Mouse (Mus musculus): ENCODE measurements at regions not wholly inside any gene's neighbourhood (a gene's known extent, or its start where the extent isn't known, plus 50 kb on each side); places are given as distances from the start of the nearest gene placed in this dataset.
A peak's percentile ranks its signal among the peaks of the same experiment; 100 is the strongest.

GRCm38 (mm10) chr3:148762541-148763225 is 227.7 kb downstream of the Adgrl2 start:
- intact Hi-C loops (cut with DNase I): no loop called here
- no peak for DNase-seq (ENCODE audit: low spot score)

DNA sequence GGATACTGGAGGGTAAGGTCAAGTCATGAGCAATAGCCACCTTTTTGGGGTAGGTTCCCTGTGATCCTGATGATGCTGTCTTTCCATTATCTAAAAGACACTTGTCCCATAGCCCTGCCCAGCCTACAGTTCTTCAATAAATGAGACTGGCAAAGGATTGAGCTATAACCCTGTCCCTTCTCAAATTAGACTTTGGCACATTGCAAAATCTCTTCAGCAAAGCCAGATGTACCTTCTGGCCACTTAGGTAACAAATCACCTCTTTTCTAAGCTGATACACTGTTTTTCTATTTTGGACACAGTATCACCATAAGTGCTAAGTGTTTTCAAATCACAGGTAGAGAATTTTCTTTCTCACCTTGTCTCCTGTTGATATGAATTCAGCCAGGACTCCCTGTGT is 228.8 kb downstream of the Adgrl2 start:
- intact Hi-C loops (cut with DNase I): no loop called here
- DNase-seq (ENCODE audit: low spot score): no peak

DNA sequence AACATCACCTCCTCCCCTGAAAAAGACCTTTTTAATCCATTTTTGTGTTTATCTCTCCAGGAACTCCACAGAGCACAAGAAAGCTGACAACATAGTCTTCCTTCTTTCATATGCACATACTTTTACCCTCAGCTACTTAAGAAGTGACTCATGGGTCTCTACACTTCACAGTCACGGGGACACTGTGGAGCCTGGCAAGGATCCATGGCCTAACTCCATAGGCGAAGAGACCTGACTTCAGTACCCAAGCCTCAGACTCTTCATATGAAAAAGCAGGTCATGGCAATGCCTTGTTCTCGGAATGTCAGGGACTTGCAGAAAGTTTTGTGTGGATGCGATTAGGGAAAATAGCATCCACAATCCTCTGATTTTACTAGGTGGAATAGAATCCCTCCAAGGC is 230.9 kb downstream of the Adgrl2 start:
- intact Hi-C loops (cut with DNase I): no loop called here
- DNase-seq (ENCODE audit: low spot score): no peak

GRCm38 (mm10) chr3:148746234-148746633 is 244.1 kb downstream of the Adgrl2 start:
- intact Hi-C loops (cut with DNase I): no loop called here
- DNase-seq (ENCODE audit: low spot score): no peak

DNA sequence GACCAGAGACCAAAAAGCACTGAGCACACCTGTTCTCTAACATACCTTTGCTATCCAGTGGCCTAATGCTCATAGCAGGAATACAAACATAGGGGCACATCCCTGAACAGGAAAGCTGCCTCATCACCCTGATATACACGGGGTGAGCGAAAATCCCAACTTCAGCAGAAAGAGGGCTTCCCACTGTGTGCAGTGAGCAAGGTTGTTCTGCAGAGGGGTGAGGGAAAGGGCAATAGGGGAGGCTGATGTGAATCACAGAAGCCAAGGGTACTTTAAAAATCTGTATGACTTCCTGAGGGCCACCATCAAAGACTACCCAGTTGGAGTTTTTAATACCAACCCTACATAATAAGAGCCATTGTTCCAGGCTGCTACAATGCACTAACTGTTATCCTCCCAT is 245.7 kb downstream of the Adgrl2 start:
- intact Hi-C loops (cut with DNase I): no loop called here
- DNase-seq (ENCODE audit: low spot score): no peak

GRCm38 (mm10) chr3:148734194-148734749 is 256.1 kb downstream of the Adgrl2 start:
- no peak for DNase-seq (ENCODE audit: low spot score)
- intact Hi-C loops (cut with DNase I): loop anchor here (5.0 kb wide), 1 partner anchor 253 kb away; no protein-coding TSS in a partner anchor

DNA sequence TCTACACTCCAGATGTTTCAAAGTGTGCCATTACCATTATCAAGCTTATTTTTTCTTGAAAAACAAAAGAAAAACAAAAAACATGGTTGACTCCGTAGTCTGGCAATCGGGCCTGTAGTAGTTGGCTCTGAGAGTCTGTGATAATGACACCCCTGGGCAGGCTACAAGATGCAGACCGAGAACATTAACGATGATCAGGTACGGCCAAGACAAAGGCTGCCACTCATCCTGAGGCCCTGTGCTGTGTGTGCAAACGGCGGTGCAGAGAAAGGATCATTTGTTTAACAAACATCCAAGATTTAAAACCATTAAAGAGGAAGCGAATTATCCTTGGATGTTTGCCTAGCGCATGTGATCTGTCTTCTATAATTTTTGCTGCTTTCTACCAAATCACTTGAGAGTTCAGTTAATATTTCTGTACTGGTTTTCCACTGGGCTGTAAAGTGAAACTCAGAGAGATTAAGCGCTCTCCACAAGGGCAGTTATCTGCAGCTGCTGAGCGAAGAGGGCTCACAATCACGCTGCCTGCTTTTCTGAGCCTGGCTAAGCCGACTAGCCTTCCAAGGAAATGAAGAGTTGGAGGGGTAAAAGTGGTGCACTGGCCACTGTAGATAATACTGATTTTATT is 257.0 kb downstream of the Adgrl2 start:
- intact Hi-C loops (cut with DNase I): loop anchor here (5.0 kb wide), 1 partner anchor 254 kb away; no protein-coding TSS in a partner anchor
- DNase-seq (ENCODE audit: low spot score): no peak

- no peak for DNase-seq (ENCODE audit: low spot score)
- intact Hi-C loops (cut with DNase I): loop anchor here (5.0 kb wide), 1 partner anchor 256 kb away; no protein-coding TSS in a partner anchor
Measured at GRCm38 (mm10) chr3:148731436-148731835, 258.9 kb downstream of the Adgrl2 start.

GRCm38 (mm10) chr3:148729242-148729680 is 261.1 kb downstream of the Adgrl2 start:
- DNase-seq (ENCODE audit: low spot score): peak; percentile 1
- intact Hi-C loops (cut with DNase I): no loop called here

GRCm38 (mm10) chr3:148728513-148729241 is 261.7 kb downstream of the Adgrl2 start:
- DNase-seq (ENCODE audit: low spot score): no peak
- intact Hi-C loops (cut with DNase I): no loop called here

- DNase-seq (ENCODE audit: low spot score): no peak
- intact Hi-C loops (cut with DNase I): no loop called here
Measured at GRCm38 (mm10) chr3:148726596-148727331, 263.6 kb downstream of the Adgrl2 start.

GRCm38 (mm10) chr3:148696555-148696954 is 293.8 kb downstream of the Adgrl2 start:
- intact Hi-C loops (cut with DNase I): no loop called here
- DNase-seq (ENCODE audit: low spot score): no peak

DNA sequence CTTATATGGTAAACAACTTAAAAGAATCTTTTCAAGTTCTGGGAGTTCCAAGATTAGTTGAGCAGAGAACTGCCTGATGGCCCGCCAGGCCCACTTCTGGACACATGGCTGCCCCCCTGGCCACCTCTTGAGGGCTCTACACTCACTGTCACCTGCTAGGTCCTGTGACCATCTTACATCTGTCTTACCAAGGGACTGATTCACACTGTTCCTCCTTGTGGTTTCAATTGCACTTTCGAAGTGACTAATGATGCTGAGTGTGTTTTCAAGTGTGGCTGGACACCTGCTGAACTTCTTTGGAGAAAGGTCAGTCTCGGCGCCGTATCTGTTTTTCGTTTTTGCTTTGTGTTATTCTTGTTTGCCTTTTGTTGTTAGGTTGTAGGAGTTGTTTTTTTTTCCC is 294.9 kb downstream of the Adgrl2 start:
- intact Hi-C loops (cut with DNase I): no loop called here
- DNase-seq (ENCODE audit: low spot score): no peak

- intact Hi-C loops (cut with DNase I): loop anchor here (10.0 kb wide), 1 partner anchor 302 kb away; no protein-coding TSS in a partner anchor
- DNase-seq (ENCODE audit: low spot score): no peak
Measured at GRCm38 (mm10) chr3:148683181-148683580, 307.2 kb downstream of the Adgrl2 start.

DNA sequence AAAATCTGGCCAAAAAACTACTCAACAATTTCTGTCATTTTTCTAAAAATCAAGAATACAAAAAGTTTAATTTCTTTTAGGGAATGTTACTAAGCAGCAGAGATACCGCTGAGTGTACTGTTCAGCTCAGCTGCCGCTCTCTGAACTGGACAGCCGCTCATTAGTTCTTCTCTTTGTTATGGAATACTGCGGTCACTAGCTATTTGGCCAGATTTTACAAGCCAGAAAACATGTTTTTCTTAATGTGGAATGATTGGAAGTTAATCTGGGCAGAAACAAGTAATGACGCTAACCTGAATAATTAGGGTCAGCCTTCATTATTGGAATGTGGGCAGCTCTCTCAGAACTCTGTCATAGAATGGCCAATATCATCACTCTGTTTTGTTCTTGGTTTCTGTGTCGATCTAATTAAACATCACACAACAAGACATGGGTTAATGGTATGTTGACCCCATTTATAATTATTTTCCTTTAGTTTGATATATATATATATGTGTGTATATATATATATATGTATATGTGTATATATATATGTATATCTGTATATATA is 307.8 kb downstream of the Adgrl2 start:
- DNase-seq (ENCODE audit: low spot score): no peak
- intact Hi-C loops (cut with DNase I): loop anchor here (10.0 kb wide), 1 partner anchor 302 kb away; no protein-coding TSS in a partner anchor

DNA sequence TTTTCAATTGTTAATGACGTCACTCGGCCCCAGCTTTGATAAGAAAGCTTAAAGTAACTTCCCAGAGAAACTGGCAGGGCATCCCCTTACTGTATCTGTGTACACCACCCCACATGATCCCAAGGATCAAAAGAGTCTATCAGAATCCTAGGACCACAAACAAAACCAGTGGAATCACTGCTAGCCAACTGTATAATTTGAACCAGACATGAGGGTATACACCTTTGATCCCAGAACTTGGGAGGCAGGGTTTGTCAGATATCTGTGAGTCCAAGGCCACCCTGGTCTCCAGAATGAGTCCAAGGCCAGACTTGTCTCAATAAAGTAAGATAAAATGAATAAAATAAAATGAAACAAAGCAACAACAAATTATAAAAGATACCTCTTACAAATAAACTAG is 309.2 kb downstream of the Adgrl2 start:
- no peak for DNase-seq (ENCODE audit: low spot score)
- intact Hi-C loops (cut with DNase I): loop anchor here (10.0 kb wide), 1 partner anchor 304 kb away; no protein-coding TSS in a partner anchor

DNA sequence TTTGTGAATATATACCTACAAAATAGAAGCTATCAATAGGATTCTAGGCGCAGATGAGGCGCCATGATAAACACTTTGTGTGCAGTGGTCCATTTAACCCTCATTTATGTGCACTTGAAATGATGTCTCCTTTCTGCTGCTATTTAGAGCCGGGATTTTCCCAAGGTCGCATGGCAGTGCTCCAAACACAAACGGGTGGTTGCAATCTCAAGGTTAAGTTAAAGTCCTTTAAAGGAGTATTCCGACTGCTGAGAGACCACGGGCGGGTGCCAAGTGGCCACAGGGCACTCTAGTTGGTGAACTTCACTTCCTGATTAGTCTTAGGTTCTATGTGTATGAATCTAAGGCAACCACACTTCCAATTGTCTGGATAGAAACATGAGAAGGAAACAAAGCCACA is 309.6 kb downstream of the Adgrl2 start:
- intact Hi-C loops (cut with DNase I): loop anchor here (10.0 kb wide), 1 partner anchor 304 kb away; no protein-coding TSS in a partner anchor
- no peak for DNase-seq (ENCODE audit: low spot score)

DNA sequence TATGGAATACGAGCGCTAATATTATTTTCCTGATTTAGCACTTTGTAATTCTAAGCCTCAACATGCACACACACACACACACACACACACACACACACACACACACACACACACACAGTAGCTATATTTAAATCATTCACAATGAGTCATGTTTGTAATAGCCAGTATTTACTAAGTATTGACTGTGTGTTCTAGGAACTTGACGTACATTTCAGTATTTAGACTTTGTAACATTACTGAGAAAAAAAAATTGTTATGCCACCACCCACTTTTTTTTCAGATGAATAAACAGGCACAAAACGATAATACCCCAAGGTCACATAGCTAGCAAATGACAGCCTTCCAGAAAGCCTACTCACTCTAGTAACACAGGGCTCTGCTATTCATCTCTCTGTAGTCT is 310.3 kb downstream of the Adgrl2 start:
- DNase-seq (ENCODE audit: low spot score): no peak
- intact Hi-C loops (cut with DNase I): loop anchor here (10.0 kb wide), 1 partner anchor 305 kb away; no protein-coding TSS in a partner anchor

- intact Hi-C loops (cut with DNase I): no loop called here
- no peak for DNase-seq (ENCODE audit: low spot score)
Measured at GRCm38 (mm10) chr3:148679121-148679520, 311.2 kb downstream of the Adgrl2 start.

Data from heart, postnatal 25 days (tissue).